Mouse (Mus musculus): ENCODE data around the gene Ccdc157.
A peak's percentile ranks its signal among the peaks of the same experiment; 100 is the strongest.

Ccdc157 gene

DNA sequence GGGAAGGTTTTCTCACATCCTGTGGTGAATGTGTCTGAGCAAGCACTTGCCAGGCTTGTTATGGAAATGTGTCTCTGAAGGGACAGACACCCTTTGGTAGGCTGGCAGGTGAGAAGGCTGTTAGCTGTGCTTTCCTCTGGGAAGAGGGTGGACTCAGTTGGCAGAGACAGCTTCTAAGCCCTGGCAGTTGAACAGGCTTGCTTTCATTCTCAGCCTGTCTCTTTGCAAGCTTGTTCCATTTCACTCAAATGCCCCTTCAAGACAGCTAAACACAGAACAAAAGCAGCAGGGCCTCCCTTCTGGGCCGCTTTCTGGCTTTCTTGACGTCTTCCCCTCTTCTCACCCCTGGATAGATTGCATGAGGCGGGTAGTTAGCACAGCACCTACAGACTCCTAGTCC lies 60.6 kb downstream of the Ccdc157 start:
- no peak for DNase-seq (ENCODE audit: low spot score)

DNA sequence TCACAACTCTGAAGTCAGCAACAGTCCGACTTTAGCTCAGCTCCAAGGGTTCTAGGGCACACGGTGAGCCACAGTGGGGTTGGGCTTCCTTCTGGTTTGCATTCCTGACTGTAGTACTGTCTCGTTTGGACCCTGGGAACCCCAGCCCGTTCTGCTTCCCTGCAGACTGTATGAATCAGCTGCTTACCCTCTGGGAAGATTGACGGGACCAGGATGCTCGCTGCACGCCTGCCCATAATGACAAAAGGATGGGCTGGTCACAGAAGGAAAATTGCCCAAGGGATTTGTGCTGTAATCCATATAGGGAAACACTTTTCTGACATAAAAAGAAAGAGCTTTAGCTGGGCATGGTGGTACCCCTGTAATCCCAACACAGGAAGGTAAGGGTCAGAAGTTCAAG lies 61.3 kb downstream of the Ccdc157 start:
- no peak for DNase-seq (ENCODE audit: low spot score)

GRCm38 (mm10) chr11:4098120-4098519 lies 62.0 kb downstream of the Ccdc157 start:
- no peak for DNase-seq (ENCODE audit: low spot score)

- no peak for DNase-seq (ENCODE audit: low spot score)
Measured at GRCm38 (mm10) chr11:4097091-4097621, 62.9 kb downstream of the Ccdc157 start.

- DNase-seq (ENCODE audit: low spot score) = peak; percentile 92
Measured at GRCm38 (mm10) chr11:4096054-4096984, 63.8 kb downstream of the Ccdc157 start.

DNA sequence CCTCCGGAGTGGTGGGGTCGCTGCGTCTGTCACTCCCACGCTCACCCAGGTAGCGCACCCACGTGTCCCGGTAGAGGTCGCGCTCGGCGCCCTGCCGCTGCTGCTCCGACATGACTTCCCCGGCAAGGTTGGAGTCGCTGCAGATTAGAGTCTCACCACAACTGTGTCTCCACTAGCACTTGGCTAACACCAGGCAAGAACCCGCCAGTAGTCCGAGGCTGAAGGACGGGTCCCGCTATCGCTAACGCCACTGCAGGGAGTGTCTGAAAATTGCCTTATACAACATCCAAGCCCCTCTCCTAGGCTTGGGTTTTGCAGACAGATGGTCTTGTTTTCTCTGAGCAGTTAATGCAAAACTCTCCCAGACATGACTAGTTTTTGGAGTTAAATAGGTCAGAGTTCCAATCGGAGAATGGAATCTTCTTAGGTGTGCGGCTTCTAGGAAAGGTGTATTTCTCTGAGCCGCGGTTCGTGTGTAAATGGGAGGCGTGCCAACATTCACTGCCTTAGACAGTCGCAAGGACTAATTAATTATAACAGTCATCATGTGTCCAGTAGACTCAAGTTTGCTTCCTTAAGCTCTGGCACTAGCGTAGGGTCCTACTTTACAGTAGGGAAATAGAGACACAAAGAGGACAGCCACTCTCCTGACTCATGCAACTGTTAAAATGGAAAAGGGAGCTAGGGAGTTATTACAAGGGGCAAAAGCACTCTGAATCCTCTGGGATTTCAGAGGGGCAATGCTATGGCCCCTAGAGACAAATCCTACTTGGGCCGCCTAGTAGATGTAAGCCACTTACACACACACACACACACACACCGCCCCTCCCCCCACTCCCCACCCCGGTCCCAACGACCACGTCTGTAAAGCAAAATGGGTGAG lies 64.7 kb downstream of the Ccdc157 start, which contains the start of gene Mtfp1:
Mtfp1 (minus strand) TSS at position 275 of the 883 bp plus-strand sequence.
- DNase-seq (ENCODE audit: low spot score) = peak; percentile 29

DNA sequence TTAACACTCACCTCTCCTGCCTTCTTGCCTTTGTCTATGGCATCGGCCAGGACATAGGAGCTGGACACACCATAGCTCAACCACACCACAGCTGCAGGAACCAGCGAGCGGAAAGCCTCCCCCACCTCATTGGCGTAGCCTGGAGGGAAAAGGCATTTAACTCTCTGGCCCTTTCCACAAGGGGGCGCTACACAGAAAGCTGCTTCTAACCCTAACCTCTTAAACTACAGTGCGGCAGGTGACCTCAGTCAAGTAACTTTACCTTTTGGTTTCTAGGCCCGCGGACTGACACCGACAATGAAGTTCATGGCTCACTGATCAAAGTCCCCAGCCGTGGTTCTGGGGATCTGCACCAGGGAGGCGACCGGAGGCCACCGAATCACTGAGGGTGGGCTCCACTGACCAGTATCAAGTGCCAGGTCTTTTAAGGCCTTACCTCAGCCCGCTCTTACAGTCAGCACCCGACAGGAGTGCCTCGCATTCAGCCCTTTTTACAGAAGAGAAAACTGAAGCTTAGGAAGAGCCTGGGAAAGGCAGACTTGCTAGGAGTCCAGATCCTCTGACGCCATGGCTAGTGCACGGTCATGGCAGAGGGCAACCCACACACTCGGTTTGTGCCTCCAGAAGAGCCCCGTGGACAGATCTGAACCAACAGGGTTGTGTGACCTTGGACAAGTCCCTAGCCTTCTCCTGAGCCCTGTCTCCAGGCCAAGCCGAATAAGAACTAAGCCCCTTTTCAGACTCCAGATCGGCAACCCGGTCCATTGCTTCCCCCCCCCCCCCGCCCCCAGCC lies 65.5 kb downstream of the Ccdc157 start:
- peak; percentile 57 for DNase-seq (ENCODE audit: low spot score)

DNA sequence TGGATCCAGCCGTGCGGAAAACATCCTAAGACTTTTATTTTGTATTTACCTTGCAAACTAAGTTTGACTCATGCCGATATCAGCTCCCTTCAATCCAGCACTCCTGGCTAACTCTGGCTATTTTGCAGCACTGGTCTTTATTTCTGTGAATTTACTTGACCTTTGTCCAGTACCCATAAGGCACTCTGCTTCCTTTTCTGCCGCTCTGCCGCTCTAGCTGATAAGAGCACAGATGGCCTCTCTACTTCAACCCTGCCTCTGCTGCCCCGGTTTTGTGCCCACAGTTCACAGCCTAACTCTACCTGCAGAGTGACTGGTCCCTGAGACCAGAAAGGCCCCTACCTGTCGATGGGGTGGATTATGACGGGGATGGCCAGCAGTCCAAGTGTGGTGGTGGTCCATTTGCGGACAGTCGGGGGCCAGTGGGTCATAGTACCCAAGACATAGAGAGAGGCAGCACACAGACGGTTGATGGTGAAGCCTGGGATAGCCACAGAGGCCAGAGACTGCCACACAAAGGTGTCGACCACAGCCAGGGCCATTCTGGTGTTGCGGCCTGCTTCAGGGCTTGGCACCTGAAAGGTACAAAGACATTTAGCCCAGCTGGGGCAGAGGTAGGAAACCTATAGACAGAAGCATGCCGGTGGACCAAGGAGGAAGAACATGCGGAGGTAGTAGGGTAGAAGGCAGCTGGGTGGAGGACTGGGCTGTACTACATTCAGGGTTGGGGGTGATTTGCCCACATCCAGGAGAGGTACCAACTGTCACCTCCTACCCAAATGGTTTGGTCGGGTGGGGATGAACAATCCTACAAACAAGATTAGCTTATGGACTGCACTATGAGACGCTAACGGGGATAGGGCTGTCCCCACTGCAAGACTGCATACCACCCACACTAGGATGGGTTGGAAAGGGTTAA lies 66.4 kb downstream of the Ccdc157 start:
- DNase-seq (ENCODE audit: low spot score) = no peak

Measured in ovary, postnatal 14 days (tissue).